Mouse (Mus musculus) thymus, adult 2 months (tissue): ENCODE measurements around the gene Wdr13. TPM values are rescaled to one million over a fixed set of nuclear protein-coding genes. Genes with fewer than 3 reads are reported as not detected.

Experiments
- DNase-seq: peaks from one replicate; pipeline ENCODE4 v3.0.0; 2021
- H3K27ac ChIP-seq: fragments of 200-500 bp; 2 replicates; pipeline ENCODE4 v1.5.1; 2012; ENCODE audit warnings: low read length, control low read depth; ENCODE audit not compliant: control insufficient read depth, insufficient read depth
- H3K27me3 ChIP-seq: fragments of 200-500 bp; 2 replicates; pipeline ENCODE4 v1.6.1; 2012; ENCODE audit warnings: mild to moderate bottlenecking, low read length, moderate library complexity, mixed read lengths; ENCODE audit not compliant: control insufficient read depth, insufficient read depth
- H3K36me3 ChIP-seq: fragments of 200-500 bp; 2 replicates; pipeline ENCODE4 v1.6.1; 2012; ENCODE audit warnings: mild to moderate bottlenecking, low read length, moderate library complexity; ENCODE audit not compliant: control insufficient read depth, insufficient read depth
- H3K4me1 ChIP-seq: fragments of 200-500 bp; replicated peaks from 2 replicates; pipeline ENCODE4 v1.6.1; 2012; ENCODE audit warnings: low read length; ENCODE audit not compliant: control insufficient read depth, insufficient read depth
- H3K4me3 ChIP-seq: fragments of 200-500 bp; 2 replicates; pipeline ENCODE4 v1.5.1; 2012; ENCODE audit warnings: mild to moderate bottlenecking, low read length, control low read depth, moderate library complexity; ENCODE audit not compliant: control insufficient read depth, insufficient read depth
- CTCF ChIP-seq: fragments of 200-500 bp; IDR thresholded peaks from 2 replicates; pipeline ENCODE4 v1.5.1; 2012; ENCODE audit warnings: mild to moderate bottlenecking, control low read depth, low read length, moderate library complexity, borderline replicate concordance; ENCODE audit not compliant: control insufficient read depth, poor library complexity, insufficient read depth; ENCODE audit errors: extremely low read depth
- POLR2A ChIP-seq: fragments of 200-500 bp; IDR thresholded peaks from 2 replicates; pipeline ENCODE4 v1.6.1; 2012; ENCODE audit warnings: mild to moderate bottlenecking, low read length, control low read depth, moderate library complexity; ENCODE audit not compliant: control insufficient read depth, poor library complexity, insufficient read depth; ENCODE audit errors: extremely low read depth
- WGBS: fragments of 180-500 bp; shearing (Covaris S2); methylation state at CpG from one replicate; pipeline ENCODE4 v1.1.7; 2018; 5-methylcytosine and 5-hydroxymethylcytosine counted together
- polyA plus RNA-seq: library from polyadenylated mRNA; depleted of rRNA; stranded (reverse); fragments of >200 nt; gene quantifications from 2 replicates; pipeline ENCODE4 v1.2.3, GENCODE M21; 2012

The Wdr13 gene
- polyA plus RNA-seq, 1 experiment: 141 TPM

DNA sequence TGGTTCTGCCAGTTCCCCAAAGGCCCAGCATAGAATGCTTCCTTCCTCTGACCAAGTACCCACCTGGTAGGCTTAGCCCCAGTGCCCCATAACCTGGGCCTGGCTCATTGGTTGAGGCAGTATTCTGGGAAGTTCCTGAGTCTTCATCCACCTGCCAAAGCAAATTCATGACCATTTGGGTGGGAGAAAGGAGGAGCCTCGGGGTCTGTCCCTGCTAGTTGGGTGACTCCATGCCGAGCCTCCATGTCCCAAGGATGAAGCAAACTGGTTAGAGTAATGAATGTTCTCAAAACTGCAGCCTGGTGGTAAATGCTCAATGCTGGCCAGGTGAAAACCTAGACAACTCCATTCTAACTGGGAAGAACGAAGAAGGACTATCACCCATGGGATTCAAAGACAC is 8.4 kb upstream of the Wdr13 start:
- no peak overlapping the region for H3K4me3 ChIP-seq
- 91% methylated on average over 3 of the region's 3 CpGs for WGBS
- no peak for DNase-seq
- H3K36me3 ChIP-seq: peaks cover 48% of the 10 kb centered on the region
- no peak for TF ChIP-seq POLR2A
- TF ChIP-seq CTCF: no peak
- no peaks in the 10 kb centered on the region for H3K27me3 ChIP-seq
- H3K27ac ChIP-seq: no peak overlapping the region
- peaks cover 9% of the 10 kb centered on the region for H3K4me1 ChIP-seq

DNA sequence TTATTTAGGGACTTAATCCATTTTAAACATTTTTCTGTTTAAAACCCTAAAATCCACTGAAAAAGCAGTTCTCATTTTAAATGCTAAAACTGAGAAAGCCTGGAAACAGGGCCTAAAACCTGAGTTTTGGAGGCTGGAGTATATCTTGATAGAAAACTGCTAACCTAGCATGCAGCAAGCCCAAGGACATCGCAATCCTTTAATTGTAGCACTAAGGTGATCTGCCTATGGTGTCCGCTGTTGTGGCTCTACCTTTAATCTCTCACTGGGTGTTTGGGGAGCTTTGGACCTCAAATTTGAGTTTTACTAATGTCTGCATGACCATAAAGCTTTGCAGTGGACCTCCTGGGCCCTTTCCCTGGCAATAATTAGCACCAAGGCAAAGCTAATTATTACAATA is 7.8 kb upstream of the Wdr13 start:
- WGBS: 100% methylated on average over 2 of the region's 2 CpGs
- Histone ChIP-seq H3K4me3 (no peak overlapping the region), H3K27ac (no peak overlapping the region), H3K36me3 (peaks cover 48% of the 10 kb centered on the region), H3K4me1 (peaks cover 9% of the 10 kb centered on the region), H3K27me3 (no peaks in the 10 kb centered on the region)
- no peak for DNase-seq
- TF ChIP-seq POLR2A: no peak
- no peak for TF ChIP-seq CTCF

DNA sequence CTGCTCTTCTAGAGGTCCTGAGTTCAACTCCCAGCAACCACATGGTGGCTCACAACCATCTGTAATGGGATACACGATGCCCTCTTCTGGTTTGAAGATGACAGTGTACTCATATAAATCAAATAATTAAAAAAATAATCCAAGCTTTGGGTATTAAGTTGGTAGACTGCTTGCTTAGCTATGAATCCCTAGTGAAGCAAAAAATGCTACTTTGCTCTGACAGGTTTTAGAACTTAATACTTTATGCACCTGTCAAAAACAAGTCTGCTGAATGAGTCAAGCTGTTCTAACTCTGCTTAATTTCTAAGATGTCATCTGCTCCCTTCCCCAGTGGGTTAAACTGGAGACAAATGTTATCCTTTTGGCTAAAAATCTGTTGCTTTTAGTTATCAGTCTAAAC is 6.8 kb upstream of the Wdr13 start:
- H3K4me1 ChIP-seq: peaks cover 8% of the 10 kb centered on the region
- H3K27me3 ChIP-seq: no peaks in the 10 kb centered on the region
- no peak for TF ChIP-seq CTCF
- no peak for TF ChIP-seq POLR2A
- H3K4me3 ChIP-seq: no peak overlapping the region
- no peak for DNase-seq
- peaks cover 47% of the 10 kb centered on the region for H3K36me3 ChIP-seq
- 61% methylated on average over 1 of the region's 1 CpGs for WGBS
- H3K27ac ChIP-seq: no peak overlapping the region

DNA sequence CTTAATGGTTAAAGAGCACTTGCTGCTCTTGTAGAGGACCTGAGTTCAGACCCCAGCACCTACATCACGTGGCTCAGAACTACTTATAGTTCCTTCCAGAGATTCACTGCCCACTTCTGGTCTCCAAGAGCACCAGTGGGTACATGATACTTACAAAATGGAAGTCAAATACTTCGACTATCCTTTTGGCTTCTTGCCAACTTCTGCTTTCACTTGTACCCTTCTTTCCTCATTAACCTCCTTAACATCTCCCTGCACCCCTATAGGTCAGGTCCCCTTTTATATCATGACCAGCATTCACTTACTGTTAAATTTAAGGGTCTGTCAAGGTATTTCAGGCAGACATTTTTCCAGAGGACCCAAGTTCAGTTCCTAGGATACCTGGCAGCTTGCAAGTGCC is 3.2 kb upstream of the Wdr13 start:
- H3K36me3 ChIP-seq: peaks cover 24% of the 10 kb centered on the region
- DNase-seq: no peak
- H3K4me1 ChIP-seq: peaks cover 5% of the 10 kb centered on the region
- WGBS: 32% methylated on average over 2 of the region's 2 CpGs
- no peak for TF ChIP-seq POLR2A
- TF ChIP-seq CTCF: no peak
- no peak overlapping the region for H3K4me3 ChIP-seq
- no peaks in the 10 kb centered on the region for H3K27me3 ChIP-seq
- no peak overlapping the region for H3K27ac ChIP-seq

DNA sequence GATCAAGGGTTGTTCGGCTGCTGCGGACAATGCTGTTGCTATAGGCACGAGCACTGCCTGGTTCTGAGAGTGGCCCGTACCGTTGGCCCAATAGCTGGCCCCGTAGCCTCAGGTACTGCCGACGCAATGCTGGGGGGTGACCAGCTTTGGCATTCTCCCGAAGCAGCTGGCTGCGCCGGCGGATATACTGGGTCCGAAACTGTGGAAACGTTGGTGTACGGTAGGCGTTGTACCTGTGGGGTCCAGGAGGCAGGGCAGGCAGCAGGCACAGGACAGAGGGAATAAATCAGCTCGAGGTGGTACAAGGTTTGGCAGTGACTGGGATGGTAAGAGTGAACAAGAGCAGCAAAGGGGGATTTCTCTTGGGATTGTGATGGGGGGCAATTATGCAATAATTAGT is 1.3 kb downstream of the Wdr13 start:
- WGBS: 92% methylated on average over 17 of the region's 17 CpGs
- Histone ChIP-seq H3K27me3 (no peaks in the 10 kb centered on the region), H3K27ac (no peak overlapping the region), H3K4me3 (no peak overlapping the region), H3K36me3 (no peaks in the 10 kb centered on the region), H3K4me1 (peaks cover 5% of the 10 kb centered on the region)
- DNase-seq: no peak
- TF ChIP-seq POLR2A: no peak
- TF ChIP-seq CTCF: no peak

DNA sequence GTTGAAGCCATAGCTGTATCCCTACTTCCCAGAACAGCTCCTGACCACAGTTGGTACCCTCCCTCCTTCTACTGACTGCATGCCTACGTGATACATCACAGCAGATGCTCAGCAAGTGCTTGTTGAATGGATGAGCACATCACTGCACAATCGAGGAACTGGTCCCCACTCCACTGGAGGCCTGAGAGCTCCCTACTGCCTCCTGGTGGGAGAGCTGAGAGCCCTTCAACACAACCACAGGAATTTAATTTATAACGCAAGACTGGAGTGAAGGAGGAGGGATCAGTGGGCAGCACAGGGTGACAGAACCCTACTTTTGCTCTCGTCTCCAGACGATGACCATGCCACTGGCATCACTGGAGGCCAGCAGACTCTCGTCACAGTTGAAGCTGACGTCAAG is 7.5 kb downstream of the Wdr13 start:
- WGBS: 83% methylated on average over 7 of the region's 7 CpGs
- no peak for DNase-seq

DNA sequence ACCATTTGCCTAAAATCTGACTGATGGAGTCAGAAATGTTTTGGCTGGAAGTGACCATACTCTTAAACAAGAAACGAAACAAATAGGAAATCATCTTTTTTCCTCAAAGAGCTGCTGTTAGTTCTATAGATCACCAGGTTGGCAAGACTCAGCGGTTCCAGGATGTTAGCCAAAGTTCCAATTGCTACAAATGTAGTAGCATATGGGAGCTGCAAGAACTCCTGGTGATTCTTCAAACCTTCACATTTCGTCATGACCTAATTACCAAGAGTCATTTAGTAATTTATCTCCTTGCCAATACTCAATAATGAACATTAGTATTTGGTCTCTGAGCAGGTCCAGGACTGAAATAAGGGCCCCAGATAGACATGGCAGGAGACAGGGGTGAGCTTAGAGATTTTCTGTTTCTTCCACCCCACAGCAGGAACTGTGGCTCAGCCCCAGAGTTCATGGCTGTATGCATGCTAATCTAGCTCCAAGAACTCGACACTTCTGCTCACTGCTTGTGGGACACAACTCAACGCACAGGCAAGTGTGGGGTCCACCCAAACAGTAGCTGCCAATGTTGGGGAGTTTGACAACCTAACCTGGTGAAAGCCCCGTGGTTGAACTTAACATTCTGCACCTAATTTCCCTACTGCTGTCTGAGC is 8.7 kb downstream of the Wdr13 start:
- DNase-seq: no peak
- Histone ChIP-seq H3K27me3 (no peaks in the 10 kb centered on the region), H3K4me1 (no peaks in the 10 kb centered on the region), H3K27ac (no peak overlapping the region), H3K36me3 (no peaks in the 10 kb centered on the region), H3K4me3 (no peak overlapping the region)
- WGBS: 97% methylated on average over 6 of the region's 6 CpGs
- TF ChIP-seq POLR2A (no peak), CTCF (no peak)

More for the DNA sequence above, 7.5 kb downstream of the Wdr13 start:
- TF ChIP-seq CTCF: no peak
- no peak for TF ChIP-seq POLR2A
- Histone ChIP-seq H3K36me3 (no peaks in the 10 kb centered on the region), H3K27ac (no peak overlapping the region), H3K4me1 (no peaks in the 10 kb centered on the region), H3K4me3 (no peak overlapping the region), H3K27me3 (no peaks in the 10 kb centered on the region)
